Mouse (Mus musculus) right cerebral cortex, postnatal 14 days (tissue): Measurements from ENCODE around the gene Gp1bb.

Experiments
- DNase-seq: peaks from one replicate; pipeline ENCODE4 v3.0.0; 2022

Gp1bb gene

DNA sequence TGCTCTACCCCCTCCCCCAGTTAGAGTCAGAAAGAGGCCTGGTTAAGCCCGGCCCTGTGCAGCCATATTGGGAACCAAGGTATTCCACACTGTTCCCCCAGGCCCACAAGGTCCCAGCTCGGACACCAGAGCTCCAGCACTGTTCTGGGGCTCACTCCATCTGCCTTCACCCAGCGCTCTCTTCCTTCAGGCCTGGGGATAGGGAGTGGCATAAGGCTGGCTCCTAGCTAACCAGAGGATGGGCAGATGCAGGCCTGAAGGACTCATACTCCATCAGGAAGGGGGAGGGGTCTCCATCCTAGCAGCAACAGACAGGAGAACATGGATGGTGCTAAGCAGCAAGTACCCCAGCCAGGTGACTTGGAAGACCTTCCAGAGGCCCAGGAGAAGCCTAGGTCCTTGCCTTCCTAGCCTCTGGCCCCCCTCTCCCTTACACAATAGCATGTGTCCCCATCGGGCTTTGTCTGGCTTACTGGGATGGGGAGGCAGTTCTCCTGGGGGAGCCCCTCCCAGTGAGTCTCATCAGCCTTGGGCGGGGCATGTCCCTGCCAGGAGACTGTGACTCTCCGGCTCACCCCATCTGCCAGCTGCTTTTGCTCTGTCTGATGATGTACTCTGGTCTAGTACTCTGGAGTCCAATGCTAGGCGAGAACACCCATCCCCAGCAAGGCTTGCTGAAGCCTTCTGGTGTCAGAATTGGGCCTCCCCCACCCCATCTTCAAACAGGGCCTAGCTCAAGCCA is 6.2 kb upstream of the Gp1bb start:
- no peak for DNase-seq

DNA sequence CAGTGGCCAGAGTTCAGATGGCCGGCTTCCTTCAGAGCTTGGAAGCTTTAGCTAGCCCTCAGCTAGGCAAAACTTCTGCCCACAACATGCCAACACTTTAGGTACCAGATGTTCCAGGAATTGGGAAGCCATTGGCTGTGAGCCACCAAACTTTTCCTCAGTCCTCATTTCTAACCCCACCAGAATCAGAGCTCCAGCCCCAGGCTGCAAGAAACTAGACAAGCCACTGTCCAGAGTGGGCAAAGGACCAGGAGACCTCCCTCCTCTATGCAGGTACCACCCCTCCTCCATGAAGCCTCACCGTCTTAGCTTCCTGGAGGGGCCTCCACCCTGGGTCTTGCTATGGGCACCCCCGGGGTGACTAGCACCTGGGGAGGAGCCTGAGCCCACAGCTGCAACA is 5.0 kb upstream of the Gp1bb start:
- DNase-seq, result no peak

DNA sequence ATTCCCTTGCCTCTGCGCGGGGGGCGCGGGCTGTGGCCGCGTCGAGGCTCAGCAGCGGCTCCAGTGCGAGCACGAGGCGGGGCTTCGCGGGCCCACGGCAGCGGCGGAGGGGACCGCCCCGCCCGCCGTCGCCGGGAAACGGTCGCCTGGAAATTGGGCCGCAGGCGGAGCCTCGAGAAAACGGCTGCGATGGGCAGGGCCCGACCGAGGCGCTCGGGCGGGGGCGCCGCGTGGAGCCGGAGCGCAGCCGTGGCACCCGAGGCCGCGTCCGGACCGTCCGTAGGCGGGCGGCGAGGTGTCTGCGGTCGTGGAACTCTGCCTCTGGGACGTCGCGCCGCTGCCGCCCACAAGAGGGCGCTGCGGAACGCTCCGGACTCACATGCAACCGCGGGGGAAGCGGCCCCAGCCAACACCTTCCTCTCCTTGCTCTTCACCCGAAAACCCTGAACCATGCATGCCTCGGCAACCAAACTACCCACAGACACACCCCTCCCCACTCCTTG is 4.2 kb upstream of the Gp1bb start, which contains the start of gene Gm49601:
Gm49601 (minus strand) TSS at position 52 of the 503 bp plus-strand sequence.
- peak; percentile 79 for DNase-seq

DNA sequence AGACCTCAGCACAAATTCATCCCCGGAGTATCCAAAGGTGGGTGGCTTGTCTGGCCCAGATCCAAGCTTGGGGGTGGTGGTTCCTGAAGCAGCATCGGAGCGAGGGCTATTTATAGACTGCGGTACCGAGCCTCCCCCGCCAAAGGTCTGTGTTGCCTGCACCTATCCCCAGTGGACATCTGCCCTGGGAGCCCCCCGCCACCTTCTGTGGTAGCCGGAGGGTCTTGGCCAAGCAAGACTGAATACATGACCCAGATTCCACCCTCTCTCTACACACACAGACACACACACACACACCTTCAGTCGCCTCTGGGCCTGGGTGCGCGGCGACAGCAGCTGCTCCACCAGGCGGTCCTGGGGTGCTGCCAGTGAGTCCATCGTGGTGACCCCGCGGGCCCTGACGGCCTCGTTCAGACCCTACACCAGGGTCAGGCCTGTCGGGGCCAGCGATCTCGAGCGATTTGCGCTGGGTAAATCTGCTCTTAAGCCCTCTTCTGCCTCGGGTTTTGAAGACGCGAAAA is 3.6 kb upstream of the Gp1bb start:
- DNase-seq, result peak; percentile 85

DNA sequence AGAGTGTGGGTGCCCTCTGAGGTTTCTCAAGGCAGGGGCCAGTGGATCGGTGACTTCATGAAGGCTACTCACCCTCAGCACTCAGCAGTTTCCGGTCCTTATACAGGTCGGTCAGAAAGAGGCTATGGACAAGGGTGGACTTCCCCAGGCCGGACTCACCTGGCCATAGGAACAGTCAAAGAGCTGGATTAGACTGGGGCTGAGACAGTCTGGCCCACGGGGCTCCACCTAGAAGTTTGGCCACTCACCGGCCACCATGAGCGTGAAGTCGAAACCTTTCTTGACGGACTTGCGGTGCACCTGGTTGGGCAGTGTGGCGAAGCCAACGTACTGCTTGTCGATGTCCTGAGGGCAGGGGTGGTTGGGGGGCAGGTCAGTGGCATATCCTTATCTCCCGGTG is 2.9 kb upstream of the Gp1bb start:
- no peak for DNase-seq

DNA sequence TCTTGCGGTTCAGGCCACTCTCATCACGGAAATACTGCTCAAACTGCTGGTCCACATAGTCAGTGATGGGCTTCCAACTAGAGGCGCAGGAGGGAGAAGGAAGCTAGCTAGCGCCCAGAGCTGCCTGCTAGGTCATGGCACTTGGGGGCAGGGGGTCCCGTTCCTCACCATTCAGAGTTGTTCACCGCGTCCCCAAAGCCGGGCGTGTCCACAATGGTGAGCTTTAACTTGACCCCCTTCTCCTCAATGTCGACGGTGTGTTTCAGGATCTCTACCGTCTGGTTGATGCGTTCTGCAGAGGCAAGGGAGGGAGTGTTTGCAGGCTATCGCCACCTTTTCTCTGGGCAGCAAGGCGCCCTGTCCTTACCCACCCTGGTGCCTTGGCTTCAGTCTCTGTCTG is 2.4 kb upstream of the Gp1bb start:
- no peak for DNase-seq

DNA sequence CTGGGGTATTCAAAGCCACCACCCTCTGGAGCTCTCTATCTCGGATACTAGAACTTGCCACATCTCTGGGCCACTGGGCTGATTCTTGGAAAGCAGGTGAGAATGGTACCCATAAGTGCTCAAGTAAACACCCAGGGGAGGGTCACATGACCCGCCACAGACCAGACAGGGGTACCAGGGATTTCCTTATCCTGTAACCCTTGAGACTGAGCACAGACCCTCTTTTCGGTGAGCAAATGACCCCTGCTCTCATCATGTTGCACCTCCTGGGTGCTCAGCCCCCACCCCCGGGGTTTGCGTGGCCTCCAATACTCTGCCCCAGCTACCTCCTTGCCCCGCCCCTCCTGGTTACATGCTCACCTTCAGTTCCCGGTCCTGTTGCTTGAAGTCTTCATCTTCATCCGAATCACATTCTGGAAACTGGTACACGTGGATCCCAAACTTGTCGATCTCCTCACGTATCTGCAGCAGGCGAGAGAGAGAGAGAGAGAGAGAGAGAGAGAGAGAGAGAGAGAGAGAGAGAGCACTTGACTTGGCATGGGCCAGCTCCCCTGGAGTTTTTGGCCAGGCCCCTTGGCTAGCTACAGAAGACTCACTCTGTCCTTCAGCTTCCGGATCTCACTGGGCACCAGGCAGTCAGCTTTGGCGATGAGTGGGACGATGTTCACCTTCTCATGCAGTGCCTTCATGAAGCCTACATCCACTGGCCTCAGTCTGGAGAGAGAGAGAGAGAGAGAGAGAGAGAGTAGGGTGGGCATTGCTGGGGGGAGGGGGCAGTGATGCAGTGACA is 1.7 kb upstream of the Gp1bb start:
- no peak for DNase-seq

DNA sequence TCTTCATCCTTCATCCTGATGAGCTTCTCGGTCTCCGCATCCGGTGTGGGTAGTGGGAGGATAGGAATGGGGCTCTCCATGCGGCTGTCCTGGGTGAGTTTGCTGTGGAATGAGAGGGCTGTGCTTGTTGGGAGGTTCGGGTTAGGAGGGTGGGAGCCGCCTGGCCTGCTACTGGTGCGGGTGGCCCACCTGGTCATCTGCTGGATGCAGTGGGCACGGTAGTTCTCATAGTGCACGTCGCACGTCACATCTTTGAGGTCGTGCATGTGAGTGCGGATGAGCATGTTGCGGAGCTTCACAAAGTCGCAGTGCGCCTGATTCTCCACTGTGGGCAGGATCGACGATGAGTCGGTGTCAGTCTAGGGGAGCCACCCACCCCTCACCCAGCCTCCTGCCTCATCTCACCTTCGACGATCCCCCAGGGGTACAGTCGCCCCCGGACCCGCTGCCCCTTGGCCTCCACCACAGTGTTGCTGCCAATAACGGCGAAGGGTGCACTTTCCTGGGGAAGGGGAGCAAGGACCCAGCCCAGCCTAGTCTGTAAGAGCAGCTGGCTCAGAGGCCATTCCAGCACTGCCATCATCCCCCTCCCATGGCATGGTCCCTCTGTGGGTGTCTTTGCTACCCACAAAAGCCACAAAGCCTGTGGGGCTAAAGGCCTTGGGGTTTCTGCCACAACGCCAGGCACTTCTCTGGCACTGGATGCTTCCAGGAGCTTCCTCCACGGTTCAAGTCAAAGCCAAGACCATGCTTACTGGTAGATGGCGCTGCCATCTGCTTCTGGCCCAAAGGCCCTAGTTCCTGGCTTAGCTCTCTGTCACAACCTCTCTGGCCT is 930 bp upstream of the Gp1bb start:
- no peak for DNase-seq

DNA sequence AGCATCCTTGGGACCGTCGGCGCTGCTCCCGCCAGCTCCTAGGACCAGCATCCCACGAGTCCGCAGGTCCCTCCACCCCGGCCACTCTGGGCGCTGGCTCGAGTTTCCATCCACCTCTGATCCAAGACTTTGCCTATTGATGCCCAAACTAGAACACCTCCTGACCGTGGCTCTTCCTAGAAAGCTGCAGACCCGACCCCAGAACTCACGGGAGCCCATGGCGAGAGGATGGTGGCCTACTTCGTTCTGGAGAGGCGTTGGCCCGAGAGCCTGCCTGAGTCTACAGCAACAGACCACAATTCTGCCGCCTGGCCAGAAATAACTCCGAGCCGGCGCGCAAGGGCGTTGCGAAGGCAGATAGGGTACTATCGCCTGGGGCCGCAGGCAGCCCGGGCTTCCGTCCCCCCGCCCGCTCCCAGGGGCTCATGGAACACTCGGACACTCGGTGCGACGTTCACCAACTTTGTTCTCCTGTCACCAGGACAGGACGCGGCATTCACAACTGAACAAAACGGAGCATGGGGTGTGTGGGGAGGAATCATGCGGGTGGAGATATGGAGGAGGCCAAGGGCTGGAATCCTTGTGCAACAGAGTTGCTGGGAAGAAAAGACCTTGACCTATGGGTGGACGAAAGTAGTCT is 721 bp downstream of the Gp1bb start:
- no peak for DNase-seq

DNA sequence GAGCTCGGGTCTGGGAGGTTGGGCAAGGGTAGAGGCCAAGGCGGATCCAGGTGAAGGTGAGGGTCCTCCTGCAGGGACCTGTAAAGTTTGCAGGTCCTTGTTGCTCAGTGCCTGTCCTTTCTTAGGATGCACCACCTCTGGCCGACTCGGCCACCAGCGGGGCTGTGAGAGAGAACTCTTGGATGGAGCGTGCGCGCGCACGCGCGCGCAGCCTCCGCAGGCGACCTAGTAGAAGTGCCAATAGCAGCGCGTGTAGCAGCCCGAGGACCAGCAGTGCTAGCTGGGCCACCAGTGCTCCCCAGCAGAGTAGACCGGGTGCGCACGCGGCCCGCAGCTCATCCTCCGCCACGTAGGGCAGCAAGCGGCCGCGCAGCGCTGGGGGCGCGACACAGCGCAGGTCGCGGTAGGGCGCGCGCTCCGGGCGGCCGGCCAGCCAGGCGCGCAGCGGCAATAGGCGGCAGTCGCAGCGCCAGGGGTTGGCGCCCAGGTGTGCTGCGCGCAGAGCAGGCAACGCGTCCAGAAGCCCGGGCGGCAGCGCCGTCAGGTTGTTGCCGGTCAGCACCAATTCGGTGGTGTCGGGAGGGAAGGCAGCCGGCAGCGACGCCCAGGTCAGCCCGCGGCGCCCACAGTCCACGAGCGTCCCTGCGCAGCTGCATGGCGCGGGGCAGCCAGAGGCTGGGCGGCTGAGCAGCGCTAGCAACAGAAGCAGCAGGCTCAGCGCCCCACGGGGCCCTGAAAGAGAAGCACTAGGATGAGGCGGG is 1.4 kb downstream of the Gp1bb start:
- DNase-seq, result peak; percentile 56

DNA sequence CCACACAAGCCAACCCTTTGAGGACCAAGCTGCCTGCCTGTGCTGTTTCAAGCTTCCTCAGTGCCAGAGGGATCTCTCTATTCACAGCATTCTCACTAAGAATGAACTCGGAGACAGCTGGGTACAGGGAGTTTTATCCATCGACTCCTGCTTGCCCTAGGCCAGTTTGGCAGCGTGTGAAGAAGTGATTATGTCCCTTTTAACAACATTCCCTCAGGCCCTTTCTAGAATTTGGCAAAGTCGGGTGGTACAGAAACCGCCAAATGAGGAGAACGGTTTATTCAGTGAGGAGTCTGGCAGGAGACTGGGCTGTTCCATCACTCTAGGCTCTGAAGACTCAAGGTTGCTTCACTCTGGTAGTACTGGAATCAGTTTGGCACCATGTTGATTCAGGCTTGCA is 2.0 kb downstream of the Gp1bb start:
- no peak for DNase-seq

DNA sequence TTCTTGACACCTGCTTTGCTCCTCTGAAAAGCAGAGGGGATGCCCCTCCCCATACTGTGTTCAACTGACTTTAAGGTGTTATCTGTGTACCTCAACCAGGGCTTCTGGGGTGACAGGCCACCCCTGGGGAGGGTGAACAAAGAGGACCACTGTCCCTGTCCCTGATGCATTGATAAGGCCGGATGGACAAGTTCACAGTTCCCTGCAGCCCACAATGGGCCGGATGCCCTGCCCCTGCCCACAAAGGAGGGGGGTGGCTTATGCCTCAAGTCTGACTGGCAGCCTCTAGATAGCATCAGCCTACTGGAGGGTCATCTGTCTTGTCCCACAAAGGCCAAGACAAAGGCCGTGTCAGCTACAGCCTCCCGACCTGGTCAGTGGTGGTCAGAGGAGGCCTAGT is 3.1 kb downstream of the Gp1bb start:
- no peak for DNase-seq

DNA sequence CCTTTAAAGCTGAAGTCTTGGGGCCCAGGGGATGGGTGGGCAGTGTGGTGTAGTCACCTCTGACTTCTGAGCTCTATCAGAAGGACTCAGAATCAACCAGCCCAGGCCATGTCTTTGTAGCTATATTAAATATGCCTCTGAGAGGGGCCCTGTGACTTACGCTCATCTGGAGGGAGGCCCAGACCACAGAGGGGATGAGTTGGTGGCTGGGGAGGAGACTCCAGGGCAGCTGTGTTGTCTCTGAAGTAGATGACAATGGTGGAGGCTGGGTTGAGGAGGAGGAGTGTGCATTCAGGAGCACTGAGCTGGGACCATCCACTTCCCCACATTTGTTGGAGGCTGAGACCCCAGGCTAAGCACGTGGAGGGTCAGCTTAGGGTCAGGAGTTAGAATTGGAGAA is 3.9 kb downstream of the Gp1bb start:
- no peak for DNase-seq

DNA sequence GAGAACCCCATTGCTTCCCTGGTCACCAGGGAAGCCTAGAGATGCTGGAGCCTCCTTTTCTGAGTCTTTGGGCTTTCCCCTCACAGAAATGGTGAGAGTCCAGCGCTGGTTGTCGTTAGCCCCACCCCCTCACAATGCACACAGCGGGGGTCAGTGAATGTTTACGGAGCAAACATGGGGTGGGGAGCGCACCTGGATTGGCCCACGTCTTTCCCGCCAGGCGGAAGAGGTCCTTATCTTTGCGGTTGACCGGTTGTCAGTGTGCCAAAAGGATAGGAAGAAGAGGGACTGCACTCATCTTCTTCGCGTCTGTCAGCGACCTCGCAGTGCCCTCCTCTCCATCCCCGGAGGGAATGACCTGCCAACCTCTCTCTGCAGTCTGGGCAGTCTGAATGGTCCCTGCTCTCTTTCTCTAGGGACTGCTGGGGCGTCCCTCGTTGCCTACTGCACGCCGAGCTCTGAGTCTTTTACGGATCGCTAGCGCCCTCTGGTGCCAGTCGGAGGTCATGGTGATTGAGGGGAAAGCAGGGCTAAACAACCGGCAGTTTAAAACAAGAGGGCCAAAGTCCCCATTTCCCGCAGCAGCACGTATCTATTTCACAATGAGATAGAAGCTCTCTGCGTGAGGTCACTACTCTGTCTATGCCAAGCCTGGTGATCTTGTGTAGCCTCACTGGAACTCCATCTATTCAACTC is 4.7 kb downstream of the Gp1bb start:
- peak; percentile 91 for DNase-seq

DNA sequence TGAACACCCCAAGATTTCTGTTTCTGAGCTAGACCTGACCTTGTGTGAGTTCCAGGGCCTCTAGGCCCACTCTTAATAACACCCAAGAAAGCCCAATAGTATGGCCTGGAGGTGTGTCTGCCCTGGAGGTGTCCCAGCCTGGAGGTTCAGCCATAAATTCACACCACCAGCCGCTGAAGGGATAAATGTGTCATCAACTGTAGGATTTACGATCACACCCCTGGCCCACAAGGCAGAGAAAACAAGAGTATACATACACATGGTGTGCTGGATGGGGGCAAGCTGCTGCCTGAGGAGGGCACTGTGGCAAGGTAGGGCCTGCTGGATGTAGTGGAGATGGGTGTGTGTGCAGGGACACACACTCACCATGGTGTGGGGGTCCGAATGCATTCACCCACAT is 8.9 kb downstream of the Gp1bb start:
- DNase-seq, result no peak

DNA sequence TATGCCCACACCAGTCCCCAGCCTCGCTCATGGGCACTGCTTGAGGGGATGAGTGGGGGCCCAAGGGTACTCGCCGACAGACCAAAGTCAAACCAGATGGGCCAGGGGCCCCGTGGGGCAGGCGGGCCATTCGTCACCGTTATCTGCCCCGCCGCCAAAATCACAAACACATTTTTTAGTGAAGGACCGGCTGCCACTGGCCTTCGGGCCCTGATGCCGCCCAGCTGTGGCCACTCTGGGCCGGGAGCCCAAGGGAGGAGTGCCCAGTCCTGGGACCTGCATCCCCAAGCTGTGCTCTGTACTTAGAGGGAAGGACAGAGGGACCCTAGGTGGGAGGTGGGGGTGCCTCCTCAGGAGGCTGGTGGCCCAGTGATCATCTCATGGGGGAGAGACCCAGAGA is 10.5 kb downstream of the Gp1bb start:
- DNase-seq, result no peak

DNA sequence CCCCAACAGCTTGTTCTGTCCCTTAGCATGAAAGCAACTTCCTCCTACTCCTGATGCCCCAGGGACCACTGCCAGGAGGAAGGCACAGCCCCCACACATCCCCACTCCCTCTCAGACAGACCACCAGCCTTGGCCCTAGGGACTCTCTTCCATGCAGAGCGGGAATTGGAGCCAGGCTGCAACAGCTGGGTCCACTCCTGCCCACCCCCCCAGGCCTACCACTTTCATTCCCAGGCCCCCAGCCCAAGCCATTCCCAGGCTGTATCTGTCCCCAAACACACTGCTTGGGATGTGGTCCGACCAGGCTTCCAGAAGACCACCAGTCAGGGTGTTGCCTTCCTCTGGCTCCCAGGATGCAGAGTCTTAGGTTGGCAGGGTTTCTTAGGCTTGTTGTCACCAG is 13.1 kb downstream of the Gp1bb start:
- DNase-seq, result no peak

DNA sequence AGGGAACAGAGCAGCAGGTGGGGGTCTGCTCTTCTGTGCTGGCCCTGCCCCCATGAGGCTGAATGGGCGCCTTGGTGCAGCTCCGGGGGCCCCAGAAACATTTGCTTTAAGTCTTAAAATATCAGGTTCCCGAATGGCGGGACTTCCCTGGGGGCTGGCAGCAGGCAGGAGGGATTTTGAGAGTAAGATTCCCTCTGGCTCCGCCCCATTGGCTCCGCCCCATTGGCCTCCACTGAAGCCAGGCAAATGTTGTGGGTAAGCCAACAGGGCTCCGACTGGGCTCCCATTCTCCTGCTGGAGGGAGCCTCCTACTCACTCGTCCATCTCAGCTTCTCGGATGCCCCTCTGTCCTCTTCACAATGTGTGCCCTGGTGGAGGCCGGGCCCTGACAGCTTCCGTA is 14.0 kb downstream of the Gp1bb start:
- DNase-seq, result no peak

DNA sequence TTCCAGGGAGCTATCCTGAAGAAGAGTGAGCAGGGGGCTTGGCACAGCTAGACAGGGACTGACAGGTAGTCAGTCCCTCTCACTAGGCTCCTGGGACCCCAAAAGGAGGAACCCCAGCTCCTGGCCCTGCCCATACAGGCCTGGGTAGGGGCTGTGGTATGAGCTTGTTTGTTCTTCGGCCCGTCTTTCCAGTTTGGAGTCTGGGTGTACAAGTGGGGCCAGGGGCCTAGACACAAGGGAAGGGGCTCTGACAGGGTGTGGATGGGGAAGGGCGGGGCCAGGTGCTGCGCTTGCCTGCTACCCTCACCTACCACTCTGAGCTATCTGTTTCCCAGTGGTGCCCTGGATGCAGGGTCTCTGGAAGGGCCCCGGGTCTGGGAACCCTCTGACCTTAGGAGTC is 16.5 kb downstream of the Gp1bb start:
- DNase-seq, result no peak

DNA sequence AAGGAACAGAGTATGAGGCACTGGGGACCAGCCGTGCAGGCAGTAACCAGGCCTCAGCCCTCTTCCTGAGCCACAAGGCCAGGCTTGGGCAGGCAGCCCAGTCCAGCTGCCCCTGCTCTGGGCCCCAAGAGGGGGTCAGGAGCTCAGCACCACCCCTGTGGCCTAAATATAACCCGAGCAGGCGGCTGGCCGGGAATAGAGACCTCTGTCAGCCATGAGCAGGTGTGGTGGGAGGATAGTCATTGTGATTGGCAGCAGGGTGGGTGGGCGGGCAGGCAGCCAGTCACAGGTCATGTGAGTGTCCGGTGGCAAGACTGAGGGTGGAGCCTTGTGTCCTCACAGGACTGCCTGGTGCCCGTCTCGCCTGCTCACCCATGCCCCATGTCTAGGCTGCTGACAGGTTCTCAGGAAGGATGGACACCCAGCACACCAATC is 17.9 kb downstream of the Gp1bb start:
- DNase-seq, result no peak

DNA sequence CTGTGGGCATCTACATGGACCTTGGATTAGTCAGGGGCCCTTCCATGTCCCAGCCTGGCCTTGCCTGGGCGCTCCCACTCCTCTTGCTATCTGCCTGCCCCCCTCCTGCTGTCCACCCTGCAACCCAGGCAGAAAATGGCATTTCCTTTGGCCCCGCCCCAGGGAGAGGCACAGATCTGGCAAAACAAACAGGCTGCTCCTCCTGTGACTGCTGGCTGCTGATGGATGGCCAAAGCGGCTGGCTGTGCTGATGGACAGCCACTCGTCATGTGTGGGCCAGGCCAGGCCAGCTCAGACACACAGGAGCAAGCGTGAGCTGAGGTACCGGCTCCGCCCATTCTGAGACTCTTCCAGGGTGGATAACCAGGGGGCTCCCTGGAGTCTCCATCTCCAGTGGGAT is 20.8 kb downstream of the Gp1bb start:
- no peak for DNase-seq
